Mouse (Mus musculus): ENCODE results near the gene Hdgfl1. TPM values are rescaled to one million over a fixed set of nuclear protein-coding genes. Genes with fewer than 3 reads are reported as not detected.

Gene Hdgfl1
- polyA plus RNA-seq, 1 experiment from 2014 or later = not detected

- no peaks in the 10 kb centered on the region for H3K9me3 ChIP-seq (replicated peaks; ENCODE audit: control insufficient read depth, low read length)
- H3K9ac ChIP-seq (ENCODE audit: low read length) = no peak overlapping the region
- H3K4me1 ChIP-seq (ENCODE audit: control insufficient read depth, insufficient read depth, low read length) = no peaks in the 10 kb centered on the region
- WGBS = 61% methylated on average over 1 of the region's 1 CpGs
- H3K4me3 ChIP-seq (ENCODE audit: low read length) = no peak overlapping the region
- no peak overlapping the region for H3K27ac ChIP-seq (ENCODE audit: low read length)
- ATAC-seq (replicated peaks; ENCODE audit: extremely low read depth, insufficient read depth, low FRiP score) = no peak
- H3K36me3 ChIP-seq (ENCODE audit: control insufficient read depth, insufficient read depth) = no peaks in the 10 kb centered on the region
- no peaks in the 10 kb centered on the region for H3K27me3 ChIP-seq (ENCODE audit: control insufficient read depth, insufficient read depth, low read length)
- H3K4me2 ChIP-seq (ENCODE audit: low read depth, low read length) = no peak overlapping the region
Observed at GRCm38 (mm10) chr13:26734981-26735380, 35.0 kb downstream of the Hdgfl1 start.

- no peak for ATAC-seq (replicated peaks; ENCODE audit: extremely low read depth, insufficient read depth, low FRiP score)
- no peak overlapping the region for H3K4me3 ChIP-seq (ENCODE audit: low read length)
- 76% methylated on average over 1 of the region's 1 CpGs for WGBS
Observed at GRCm38 (mm10) chr13:26724250-26724649, 45.7 kb downstream of the Hdgfl1 start.

DNA sequence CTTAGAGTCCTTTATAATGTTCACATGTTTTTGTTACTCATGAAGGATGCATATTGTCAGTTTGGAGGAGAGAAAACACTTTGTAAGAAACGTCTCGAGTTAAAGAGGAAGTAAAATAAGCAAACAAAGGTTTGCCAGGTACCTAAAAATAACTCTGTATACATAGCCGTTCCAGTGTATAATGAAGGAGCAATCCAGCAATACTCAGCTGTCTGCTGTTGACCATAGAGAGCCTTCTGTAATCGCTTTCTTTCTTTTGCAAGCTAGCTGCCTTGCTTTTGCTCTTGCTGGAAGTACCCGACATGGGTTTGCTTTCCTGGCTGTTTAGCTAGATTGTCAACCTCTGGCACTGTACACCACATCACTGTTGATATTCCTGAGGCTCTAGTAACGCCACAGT lies 48.6 kb downstream of the Hdgfl1 start:
- no peak for ATAC-seq (replicated peaks; ENCODE audit: extremely low read depth, insufficient read depth, low FRiP score)
- no peaks in the 10 kb centered on the region for H3K4me1 ChIP-seq (ENCODE audit: control insufficient read depth, insufficient read depth, low read length)
- H3K4me3 ChIP-seq (ENCODE audit: low read length) = no peak overlapping the region
- no peak overlapping the region for H3K9ac ChIP-seq (ENCODE audit: low read length)
- H3K36me3 ChIP-seq (ENCODE audit: control insufficient read depth, insufficient read depth) = no peaks in the 10 kb centered on the region
- no peaks in the 10 kb centered on the region for H3K9me3 ChIP-seq (replicated peaks; ENCODE audit: control insufficient read depth, low read length)
- no peak overlapping the region for H3K4me2 ChIP-seq (ENCODE audit: low read depth, low read length)
- H3K27ac ChIP-seq (ENCODE audit: low read length) = no peak overlapping the region
- 34% methylated on average over 6 of the region's 6 CpGs for WGBS
- no peaks in the 10 kb centered on the region for H3K27me3 ChIP-seq (ENCODE audit: control insufficient read depth, insufficient read depth, low read length)

More at GRCm38 (mm10) chr13:26724250-26724649, 45.7 kb downstream of the Hdgfl1 start:
- no peak overlapping the region for H3K27ac ChIP-seq (ENCODE audit: low read length)
- H3K9me3 ChIP-seq (replicated peaks; ENCODE audit: control insufficient read depth, low read length) = no peaks in the 10 kb centered on the region
- H3K4me2 ChIP-seq (ENCODE audit: low read depth, low read length) = no peak overlapping the region
- no peaks in the 10 kb centered on the region for H3K4me1 ChIP-seq (ENCODE audit: control insufficient read depth, insufficient read depth, low read length)
- H3K9ac ChIP-seq (ENCODE audit: low read length) = no peak overlapping the region
- no peaks in the 10 kb centered on the region for H3K36me3 ChIP-seq (ENCODE audit: control insufficient read depth, insufficient read depth)
- no peaks in the 10 kb centered on the region for H3K27me3 ChIP-seq (ENCODE audit: control insufficient read depth, insufficient read depth, low read length)

DNA sequence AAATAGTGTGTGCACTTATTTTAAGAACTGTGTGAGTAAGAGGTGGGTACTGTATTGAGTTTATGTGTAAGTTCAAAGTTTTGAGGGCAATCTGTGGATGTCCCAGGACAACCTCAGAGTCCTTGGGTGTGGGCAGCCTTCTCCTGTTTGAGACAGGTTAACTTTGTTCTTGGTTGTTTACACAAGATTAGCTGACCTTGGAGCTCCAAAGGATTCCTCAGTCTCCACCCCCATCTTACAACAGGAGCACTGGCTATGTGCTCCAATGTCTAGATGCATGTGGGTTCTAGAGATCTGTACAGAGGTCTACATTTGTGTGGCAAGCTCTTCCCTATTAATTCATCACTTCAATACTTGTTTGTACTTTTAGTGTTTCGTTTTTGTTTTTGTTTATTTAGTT lies 49.0 kb downstream of the Hdgfl1 start:
- Histone ChIP-seq H3K9me3 (replicated peaks; ENCODE audit: control insufficient read depth, low read length) (no peaks in the 10 kb centered on the region), H3K27me3 (ENCODE audit: control insufficient read depth, insufficient read depth, low read length) (no peaks in the 10 kb centered on the region), H3K9ac (ENCODE audit: low read length) (no peak overlapping the region), H3K27ac (ENCODE audit: low read length) (no peak overlapping the region), H3K36me3 (ENCODE audit: control insufficient read depth, insufficient read depth) (no peaks in the 10 kb centered on the region), H3K4me1 (ENCODE audit: control insufficient read depth, insufficient read depth, low read length) (no peaks in the 10 kb centered on the region), H3K4me2 (ENCODE audit: low read depth, low read length) (no peak overlapping the region), H3K4me3 (ENCODE audit: low read length) (no peak overlapping the region)
- no peak for ATAC-seq (replicated peaks; ENCODE audit: extremely low read depth, insufficient read depth, low FRiP score)
- 35% methylated on average over 1 of the region's 1 CpGs for WGBS

- no peak overlapping the region for H3K9ac ChIP-seq (ENCODE audit: low read length)
- no peaks in the 10 kb centered on the region for H3K9me3 ChIP-seq (replicated peaks; ENCODE audit: control insufficient read depth, low read length)
- H3K27ac ChIP-seq (ENCODE audit: low read length) = no peak overlapping the region
- H3K4me3 ChIP-seq (ENCODE audit: low read length) = no peak overlapping the region
- H3K4me2 ChIP-seq (ENCODE audit: low read depth, low read length) = no peak overlapping the region
- no peaks in the 10 kb centered on the region for H3K4me1 ChIP-seq (ENCODE audit: control insufficient read depth, insufficient read depth, low read length)
- H3K36me3 ChIP-seq (ENCODE audit: control insufficient read depth, insufficient read depth) = no peaks in the 10 kb centered on the region
- no peaks in the 10 kb centered on the region for H3K27me3 ChIP-seq (ENCODE audit: control insufficient read depth, insufficient read depth, low read length)
- 78% methylated on average over 5 of the region's 5 CpGs for WGBS
- ATAC-seq (replicated peaks; ENCODE audit: extremely low read depth, insufficient read depth, low FRiP score) = no peak
Observed at GRCm38 (mm10) chr13:26719146-26719715, 50.7 kb downstream of the Hdgfl1 start.

All from heart, embryonic 16.5 days (tissue).